Mouse (Mus musculus): ENCODE measurements around the gene Igdcc3. TPM values are rescaled to one million over a fixed set of nuclear protein-coding genes. Genes with fewer than 3 reads are reported as not detected.

The Igdcc3 gene
- polyA plus RNA-seq, 1 experiment from 2014 or later: 17.0 TPM

- DNase-seq (ENCODE audit: low spot score): peak; percentile 89
- H3K4me3 ChIP-seq (ENCODE audit: low read depth, low read length): peak overlapping the region; percentile 42
- no peaks in the 10 kb centered on the region for H3K27me3 ChIP-seq (ENCODE audit: control insufficient read depth, insufficient read depth, low read length)
- no peaks in the 10 kb centered on the region for H3K36me3 ChIP-seq (replicated peaks; ENCODE audit: control insufficient read depth, insufficient read depth, low read depth, low read length)
- WGBS: under 1% methylated on average over 48 of the region's 48 CpGs
- no peaks in the 10 kb centered on the region for H3K4me1 ChIP-seq (ENCODE audit: control insufficient read depth, insufficient read depth, low read length)
- ATAC-seq (replicated peaks; ENCODE audit: insufficient number of reproducible peaks, low FRiP score, low TSS enrichment, low read depth): peak; percentile 54
- peak overlapping the region; percentile 92 for H3K4me2 ChIP-seq (ENCODE audit: low read depth, low read length)
- peak overlapping the region; percentile 72 for H3K9ac ChIP-seq (replicated peaks; ENCODE audit: low read length)
- no peak overlapping the region for H3K27ac ChIP-seq (replicated peaks; ENCODE audit: low read depth, low read length)
- H3K9me3 ChIP-seq (replicated peaks; ENCODE audit: control insufficient read depth, low read length): no peaks in the 10 kb centered on the region
These were observed 17.3 kb upstream of the Igdcc3 start for GRCm38 (mm10) chr9:65123552-65124168.

GRCm38 (mm10) chr9:65128123-65128815 is 12.7 kb upstream of the Igdcc3 start:
- no peak overlapping the region for H3K9ac ChIP-seq (replicated peaks; ENCODE audit: low read length)
- H3K4me3 ChIP-seq (ENCODE audit: low read depth, low read length): no peak overlapping the region
- H3K27me3 ChIP-seq (ENCODE audit: control insufficient read depth, insufficient read depth, low read length): no peaks in the 10 kb centered on the region

GRCm38 (mm10) chr9:65131717-65132116 is 9.3 kb upstream of the Igdcc3 start:
- H3K9ac ChIP-seq (replicated peaks; ENCODE audit: low read length): no peak overlapping the region
- H3K27me3 ChIP-seq (ENCODE audit: control insufficient read depth, insufficient read depth, low read length): no peaks in the 10 kb centered on the region
- H3K4me1 ChIP-seq (ENCODE audit: control insufficient read depth, insufficient read depth, low read length): no peaks in the 10 kb centered on the region; the same call in 1 of the 2 replicates

More at GRCm38 (mm10) chr9:65128123-65128815, 12.7 kb upstream of the Igdcc3 start:
- Histone ChIP-seq H3K9me3 (replicated peaks; ENCODE audit: control insufficient read depth, low read length) (no peaks in the 10 kb centered on the region), H3K27ac (replicated peaks; ENCODE audit: low read depth, low read length) (no peak overlapping the region), H3K36me3 (replicated peaks; ENCODE audit: control insufficient read depth, insufficient read depth, low read depth, low read length) (no peaks in the 10 kb centered on the region; the same call in 1 of the 2 replicates), H3K4me2 (ENCODE audit: low read depth, low read length) (peak overlapping the region; percentile 34), H3K4me1 (ENCODE audit: control insufficient read depth, insufficient read depth, low read length) (no peaks in the 10 kb centered on the region)
- 6% methylated on average over 24 of the region's 25 CpGs for WGBS
- ATAC-seq (replicated peaks; ENCODE audit: insufficient number of reproducible peaks, low FRiP score, low TSS enrichment, low read depth): no peak
- DNase-seq (ENCODE audit: low spot score): peak; percentile 80

GRCm38 (mm10) chr9:65133739-65134138 is 7.2 kb upstream of the Igdcc3 start:
- H3K27me3 ChIP-seq (ENCODE audit: control insufficient read depth, insufficient read depth, low read length): no peaks in the 10 kb centered on the region
- no peak overlapping the region for H3K27ac ChIP-seq (replicated peaks; ENCODE audit: low read depth, low read length)
- 4% methylated on average over 10 of the region's 10 CpGs for WGBS
- H3K9ac ChIP-seq (replicated peaks; ENCODE audit: low read length): no peak overlapping the region
- H3K36me3 ChIP-seq (replicated peaks; ENCODE audit: control insufficient read depth, insufficient read depth, low read depth, low read length): no peaks in the 10 kb centered on the region; the same call in 1 of the 2 replicates
- no peaks in the 10 kb centered on the region for H3K9me3 ChIP-seq (replicated peaks; ENCODE audit: control insufficient read depth, low read length)
- H3K4me3 ChIP-seq (ENCODE audit: low read depth, low read length): no peak overlapping the region
- DNase-seq (ENCODE audit: low spot score) (peak; percentile 89), ATAC-seq (replicated peaks; ENCODE audit: insufficient number of reproducible peaks, low FRiP score, low TSS enrichment, low read depth) (peak; percentile 34; the same call in 1 of the 2 replicates)
- H3K4me2 ChIP-seq (ENCODE audit: low read depth, low read length): no peak overlapping the region
- H3K4me1 ChIP-seq (ENCODE audit: control insufficient read depth, insufficient read depth, low read length): no peaks in the 10 kb centered on the region; the same call in 1 of the 2 replicates

More at GRCm38 (mm10) chr9:65131717-65132116, 9.3 kb upstream of the Igdcc3 start:
- Histone ChIP-seq H3K4me3 (ENCODE audit: low read depth, low read length) (no peak overlapping the region), H3K4me2 (ENCODE audit: low read depth, low read length) (no peak overlapping the region), H3K27ac (replicated peaks; ENCODE audit: low read depth, low read length) (no peak overlapping the region), H3K9me3 (replicated peaks; ENCODE audit: control insufficient read depth, low read length) (no peaks in the 10 kb centered on the region), H3K36me3 (replicated peaks; ENCODE audit: control insufficient read depth, insufficient read depth, low read depth, low read length) (no peaks in the 10 kb centered on the region; the same call in 1 of the 2 replicates)
- no peak for ATAC-seq (replicated peaks; ENCODE audit: insufficient number of reproducible peaks, low FRiP score, low TSS enrichment, low read depth)
- no peak for DNase-seq (ENCODE audit: low spot score)
- WGBS: 75% methylated on average over 5 of the region's 5 CpGs

GRCm38 (mm10) chr9:65135126-65135525 is 5.9 kb upstream of the Igdcc3 start:
- H3K9me3 ChIP-seq (replicated peaks; ENCODE audit: control insufficient read depth, low read length): no peaks in the 10 kb centered on the region
- no peak overlapping the region for H3K4me2 ChIP-seq (ENCODE audit: low read depth, low read length)
- H3K36me3 ChIP-seq (replicated peaks; ENCODE audit: control insufficient read depth, insufficient read depth, low read depth, low read length): no peaks in the 10 kb centered on the region; the same call in 1 of the 2 replicates
- no peak overlapping the region for H3K9ac ChIP-seq (replicated peaks; ENCODE audit: low read length)
- DNase-seq (ENCODE audit: low spot score) (no peak), ATAC-seq (replicated peaks; ENCODE audit: insufficient number of reproducible peaks, low FRiP score, low TSS enrichment, low read depth) (no peak)
- H3K27ac ChIP-seq (replicated peaks; ENCODE audit: low read depth, low read length): no peak overlapping the region
- 77% methylated on average over 4 of the region's 4 CpGs for WGBS
- no peaks in the 10 kb centered on the region for H3K27me3 ChIP-seq (ENCODE audit: control insufficient read depth, insufficient read depth, low read length)
- H3K4me1 ChIP-seq (ENCODE audit: control insufficient read depth, insufficient read depth, low read length): no peaks in the 10 kb centered on the region; the same call in 1 of the 2 replicates
- H3K4me3 ChIP-seq (ENCODE audit: low read depth, low read length): no peak overlapping the region

- no peak for DNase-seq (ENCODE audit: low spot score)
- ATAC-seq (replicated peaks; ENCODE audit: insufficient number of reproducible peaks, low FRiP score, low TSS enrichment, low read depth): no peak
- no peaks in the 10 kb centered on the region for H3K36me3 ChIP-seq (replicated peaks; ENCODE audit: control insufficient read depth, insufficient read depth, low read depth, low read length)
- peak overlapping the region; percentile 96 for H3K9ac ChIP-seq (replicated peaks; ENCODE audit: low read length)
- H3K4me2 ChIP-seq (ENCODE audit: low read depth, low read length): peak overlapping the region; percentile 88
- H3K4me1 ChIP-seq (ENCODE audit: control insufficient read depth, insufficient read depth, low read length): no peaks in the 10 kb centered on the region; the same call in 1 of the 2 replicates
- peak overlapping the region; percentile 90 for H3K4me3 ChIP-seq (ENCODE audit: low read depth, low read length)
- WGBS: 2% methylated on average over 8 of the region's 8 CpGs
- no peaks in the 10 kb centered on the region for H3K9me3 ChIP-seq (replicated peaks; ENCODE audit: control insufficient read depth, low read length)
- H3K27me3 ChIP-seq (ENCODE audit: control insufficient read depth, insufficient read depth, low read length): no peaks in the 10 kb centered on the region; the same call in 1 of the 2 replicates
- H3K27ac ChIP-seq (replicated peaks; ENCODE audit: low read depth, low read length): peak overlapping the region; percentile 92
These were observed 498 bp upstream of the Igdcc3 start for GRCm38 (mm10) chr9:65140491-65140890.

GRCm38 (mm10) chr9:65141306-65141975 is 452 bp downstream of the Igdcc3 start:
- ATAC-seq (replicated peaks; ENCODE audit: insufficient number of reproducible peaks, low FRiP score, low TSS enrichment, low read depth): peak; percentile 63
- under 1% methylated on average over 67 of the region's 73 CpGs for WGBS
- H3K4me1 ChIP-seq (ENCODE audit: control insufficient read depth, insufficient read depth, low read length): no peaks in the 10 kb centered on the region; the same call in 1 of the 2 replicates

More at GRCm38 (mm10) chr9:65141306-65141975, 452 bp downstream of the Igdcc3 start:
- Histone ChIP-seq H3K4me2 (ENCODE audit: low read depth, low read length) (peak overlapping the region; percentile 88), H3K9ac (replicated peaks; ENCODE audit: low read length) (peak overlapping the region; percentile 96), H3K4me3 (ENCODE audit: low read depth, low read length) (peak overlapping the region; percentile 90), H3K27me3 (ENCODE audit: control insufficient read depth, insufficient read depth, low read length) (no peaks in the 10 kb centered on the region; the same call in 1 of the 2 replicates), H3K27ac (replicated peaks; ENCODE audit: low read depth, low read length) (peak overlapping the region; percentile 92), H3K9me3 (replicated peaks; ENCODE audit: control insufficient read depth, low read length) (no peaks in the 10 kb centered on the region), H3K36me3 (replicated peaks; ENCODE audit: control insufficient read depth, insufficient read depth, low read depth, low read length) (no peaks in the 10 kb centered on the region; the same call in 1 of the 2 replicates)
- DNase-seq (ENCODE audit: low spot score): peak; percentile 66

All from embryonic facial prominence, embryonic 11.5 days (tissue).